Mouse (Mus musculus) stomach, embryonic 15.5 days (tissue): ENCODE data around the gene Cyp26a1. TPM values are rescaled to one million over a fixed set of nuclear protein-coding genes. Genes with fewer than 3 reads are reported as not detected.

Source experiments
- ATAC-seq: fragments of 200-750 bp; cut with Nextera tagmentation; 2 replicates; pipeline ENCODE4 v1.8.0; 2017; ENCODE audit warnings: low read depth, moderate number of reproducible peaks, moderate TSS enrichment; ENCODE audit not compliant: insufficient read depth, low FRiP score
- H3K27ac ChIP-seq: fragments of 300-500 bp; sonication (generic); 2 replicates; pipeline ENCODE4 v1.5.1; 2015; ENCODE audit warnings: mild to moderate bottlenecking, inconsistent platforms
- H3K27me3 ChIP-seq: fragments of 300-500 bp; sonication (generic); replicated peaks from 2 replicates; pipeline ENCODE4 v1.6.1; 2015; ENCODE audit warnings: inconsistent platforms
- H3K36me3 ChIP-seq: fragments of 300-500 bp; sonication (generic); 2 replicates; pipeline ENCODE4 v1.6.1; 2015; ENCODE audit warnings: inconsistent platforms
- H3K4me1 ChIP-seq: fragments of 300-500 bp; sonication (generic); 2 replicates; pipeline ENCODE4 v1.6.1; 2015; ENCODE audit warnings: inconsistent platforms
- H3K4me2 ChIP-seq: fragments of 300-500 bp; sonication (generic); 2 replicates; pipeline ENCODE4 v1.6.1; 2015; ENCODE audit warnings: mild to moderate bottlenecking, inconsistent platforms
- H3K4me3 ChIP-seq: fragments of 300-500 bp; sonication (generic); replicated peaks from 2 replicates; pipeline ENCODE4 v1.5.1; 2015; ENCODE audit warnings: inconsistent platforms
- H3K9ac ChIP-seq: fragments of 300-500 bp; sonication (generic); 2 replicates; pipeline ENCODE4 v1.6.1; 2015; ENCODE audit warnings: inconsistent platforms
- H3K9me3 ChIP-seq: fragments of 300-500 bp; sonication (generic); 2 replicates; pipeline ENCODE4 v1.6.1; 2016; ENCODE audit warnings: inconsistent platforms
- WGBS: fragments of 180-500 bp; shearing (Covaris S2); methylation state at CpG from one replicate; pipeline ENCODE4 v1.1.7; 2015; 5-methylcytosine and 5-hydroxymethylcytosine counted together
- polyA plus RNA-seq: library from polyadenylated mRNA; unstranded; fragments of >200 nt; fragmentation: Nextera tagmentation; extraction: Ambion mirVana; gene quantifications from 2 replicates; pipeline ENCODE4 v1.2.1, GENCODE M21; 2015

Cyp26a1 gene
- polyA plus RNA-seq, 1 experiment from 2014 or later = 8.5 TPM

- no peak overlapping the region for H3K4me3 ChIP-seq
- 61% methylated on average over 7 of the region's 7 CpGs for WGBS
- H3K9ac ChIP-seq = no peak overlapping the region
Observed at GRCm38 (mm10) chr19:37740043-37740442, 42.4 kb downstream of the Cyp26a1 start.

More at GRCm38 (mm10) chr19:37740043-37740442, 42.4 kb downstream of the Cyp26a1 start:
- no peak overlapping the region for H3K4me2 ChIP-seq
- H3K9me3 ChIP-seq = no peaks in the 10 kb centered on the region
- H3K27me3 ChIP-seq = no peaks in the 10 kb centered on the region
- no peaks in the 10 kb centered on the region for H3K4me1 ChIP-seq
- no peak for ATAC-seq
- H3K36me3 ChIP-seq = no peaks in the 10 kb centered on the region
- H3K27ac ChIP-seq = no peak overlapping the region

Other genes starting within 250 kb of the Cyp26a1 start
- 14.9 and 15.5 TPM in 2 replicates for gene Exoc6, start 147.4 kb upstream of the Cyp26a1 start, polyA plus RNA-seq
- 0.08 and 0.12 TPM in 2 replicates for gene Cyp26c1, start 12.2 kb upstream of the Cyp26a1 start, polyA plus RNA-seq